Mouse (Mus musculus): ENCODE results near the gene Abca7. TPM values are rescaled to one million over a fixed set of nuclear protein-coding genes. Genes with fewer than 3 reads are reported as not detected.

The Abca7 gene
- polyA plus RNA-seq, 1 experiment from 2014 or later = 1.9 TPM

DNA sequence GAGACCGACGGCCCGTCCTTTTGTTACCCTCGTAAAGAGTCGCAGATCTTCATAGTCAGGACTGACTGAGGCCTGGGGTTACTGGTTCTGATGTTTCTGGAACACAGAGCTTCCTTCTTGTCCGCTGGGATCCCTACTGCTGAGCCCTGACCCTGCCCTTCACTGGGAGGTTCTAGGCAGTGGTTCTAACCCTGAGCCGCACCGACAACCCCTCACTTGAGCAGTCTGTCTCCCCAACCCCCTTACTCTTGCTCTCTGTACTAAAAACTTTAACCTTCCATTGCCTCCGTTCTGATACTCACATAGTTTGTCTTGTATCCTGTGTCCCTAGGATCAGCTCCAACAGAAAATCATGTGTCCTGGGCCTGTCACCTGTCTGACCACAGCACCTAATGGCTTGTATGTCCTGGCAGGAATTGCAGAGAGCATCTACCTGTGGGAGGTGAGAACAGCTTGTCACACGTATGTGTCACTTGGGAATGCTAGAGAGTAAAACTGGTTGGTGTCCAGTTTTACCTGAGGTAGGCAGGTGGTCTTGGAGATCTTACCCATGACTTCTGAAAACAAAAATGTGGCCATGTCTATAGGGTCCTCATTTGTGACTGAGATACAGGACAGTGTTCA lies 35.5 kb upstream of the Abca7 start:
- H3K4me1 ChIP-seq = peaks cover 11% of the 10 kb centered on the region
- no peak for ATAC-seq (ENCODE audit: low FRiP score, low read depth)
- WGBS = 11% methylated on average over 10 of the region's 10 CpGs
- peak overlapping the region; percentile 89 for H3K9ac ChIP-seq
- H3K4me3 ChIP-seq = peak overlapping the region; percentile 100
- H3K27me3 ChIP-seq = no peaks in the 10 kb centered on the region
- no peaks in the 10 kb centered on the region for H3K9me3 ChIP-seq
- peaks cover 42% of the 10 kb centered on the region for H3K36me3 ChIP-seq
- H3K4me2 ChIP-seq (replicated peaks) = peak overlapping the region; percentile 93
- no peak overlapping the region for H3K27ac ChIP-seq

DNA sequence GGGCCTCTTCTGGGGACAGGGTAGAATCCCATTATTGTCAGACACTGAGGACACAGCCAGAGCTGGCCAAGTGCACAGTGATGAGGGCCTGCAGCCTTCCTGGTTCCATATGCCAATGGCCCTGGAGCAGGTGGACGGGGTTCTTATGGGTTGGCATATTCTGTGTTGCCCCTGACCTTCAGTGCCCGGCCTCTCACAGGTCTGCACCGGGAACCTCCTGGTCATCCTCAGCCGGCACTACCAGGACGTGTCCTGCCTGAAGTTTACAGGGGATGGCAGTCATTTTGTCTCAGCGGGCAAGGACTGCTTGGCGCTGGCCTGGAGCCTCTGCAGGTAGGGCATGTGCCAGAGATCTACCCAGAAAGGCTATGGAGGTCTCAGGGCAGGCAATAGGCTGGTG lies 31.6 kb upstream of the Abca7 start:
- H3K27me3 ChIP-seq = peaks cover 15% of the 10 kb centered on the region
- WGBS = 95% methylated on average over 7 of the region's 7 CpGs
- no peak overlapping the region for H3K9ac ChIP-seq
- ATAC-seq (ENCODE audit: low FRiP score, low read depth) = no peak
- no peak overlapping the region for H3K4me3 ChIP-seq
- H3K4me2 ChIP-seq (replicated peaks) = no peak overlapping the region
- peaks cover 72% of the 10 kb centered on the region for H3K36me3 ChIP-seq
- H3K27ac ChIP-seq = no peak overlapping the region
- no peaks in the 10 kb centered on the region for H3K9me3 ChIP-seq
- peaks cover 14% of the 10 kb centered on the region for H3K4me1 ChIP-seq

DNA sequence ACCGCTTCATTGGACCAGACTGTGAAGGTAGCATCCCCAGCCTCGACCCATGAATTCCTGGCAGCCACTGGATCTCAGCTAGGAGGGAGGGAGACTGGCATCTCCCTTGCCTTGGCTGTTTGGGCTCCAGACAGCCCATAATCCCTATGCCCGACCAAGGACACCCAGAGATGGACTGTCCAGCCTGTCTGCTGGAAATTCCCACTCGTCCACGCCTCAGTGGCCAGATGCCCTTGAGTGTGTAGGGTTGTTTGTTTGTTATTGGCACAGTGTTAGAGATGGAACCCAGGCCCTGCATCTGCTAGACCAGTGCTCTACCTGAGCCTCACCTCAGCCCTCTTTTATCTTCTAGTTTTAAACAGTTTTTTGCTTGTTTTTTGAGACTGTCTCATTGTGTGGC lies 31.0 kb upstream of the Abca7 start:
- Histone ChIP-seq H3K4me3 (no peak overlapping the region), H3K27me3 (peaks cover 18% of the 10 kb centered on the region), H3K9ac (no peak overlapping the region), H3K4me1 (peaks cover 15% of the 10 kb centered on the region), H3K27ac (no peak overlapping the region), H3K36me3 (peaks cover 72% of the 10 kb centered on the region), H3K9me3 (no peaks in the 10 kb centered on the region), H3K4me2 (replicated peaks) (no peak overlapping the region)
- whole genome bisulfite sequencing = 86% methylated on average over 5 of the region's 5 CpGs
- ATAC-seq (ENCODE audit: low FRiP score, low read depth) = no peak

DNA sequence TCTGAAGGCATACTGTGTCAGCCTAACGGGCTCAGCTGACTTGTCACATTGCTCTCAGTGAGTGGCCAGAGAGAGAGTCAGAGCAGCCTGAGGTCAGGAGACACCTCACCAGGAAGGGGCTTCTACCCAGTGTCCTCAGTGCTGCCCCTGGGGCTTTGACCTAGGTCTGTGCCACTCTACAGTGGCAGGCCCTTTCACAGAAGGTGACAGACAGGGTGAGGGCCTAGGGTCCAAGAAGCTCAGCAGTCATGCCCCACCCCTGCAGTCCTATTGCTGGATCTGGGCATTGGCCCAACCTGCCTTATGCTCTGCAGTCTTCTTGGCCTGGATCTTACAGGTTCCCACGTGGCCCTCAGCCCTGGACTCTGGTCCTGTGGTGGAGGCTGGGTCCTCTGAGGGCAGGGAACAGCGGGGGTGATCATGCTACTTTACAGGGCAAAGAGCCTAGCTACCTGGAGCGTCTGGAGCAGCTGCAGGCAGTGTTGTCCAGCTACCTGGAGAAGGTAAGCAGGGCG lies 29.4 kb upstream of the Abca7 start:
- peaks cover 68% of the 10 kb centered on the region for H3K36me3 ChIP-seq
- no peak for ATAC-seq (ENCODE audit: low FRiP score, low read depth)
- peaks cover 20% of the 10 kb centered on the region for H3K4me1 ChIP-seq
- H3K9ac ChIP-seq = no peak overlapping the region
- H3K9me3 ChIP-seq = no peaks in the 10 kb centered on the region
- no peak overlapping the region for H3K4me3 ChIP-seq
- 91% methylated on average over 5 of the region's 5 CpGs for WGBS
- H3K27me3 ChIP-seq = peaks cover 34% of the 10 kb centered on the region
- H3K4me2 ChIP-seq (replicated peaks) = no peak overlapping the region
- H3K27ac ChIP-seq = no peak overlapping the region

DNA sequence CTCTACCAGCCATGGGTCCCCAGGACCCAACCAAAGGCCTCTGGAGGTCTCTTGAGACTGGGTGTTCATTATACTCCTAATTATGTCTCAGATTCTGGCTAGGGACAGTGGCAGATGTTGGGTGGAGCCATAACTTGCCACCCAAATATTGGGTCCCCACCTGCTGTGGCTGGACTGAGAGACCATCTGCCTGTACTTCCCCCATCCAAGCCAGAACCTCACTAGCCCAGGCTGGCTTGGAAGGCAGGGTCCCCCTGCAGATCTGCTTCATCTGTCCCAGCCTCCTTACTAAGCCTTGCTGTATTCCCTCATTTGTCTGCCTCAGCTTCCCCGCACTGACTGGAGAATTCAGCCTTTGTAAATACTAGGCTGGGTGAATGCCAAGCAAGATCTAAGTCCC lies 28.1 kb upstream of the Abca7 start:
- no peak overlapping the region for H3K4me3 ChIP-seq
- H3K4me2 ChIP-seq (replicated peaks) = no peak overlapping the region
- H3K27me3 ChIP-seq = peaks cover 47% of the 10 kb centered on the region
- ATAC-seq (ENCODE audit: low FRiP score, low read depth) = no peak
- no peak overlapping the region for H3K9ac ChIP-seq
- no peaks in the 10 kb centered on the region for H3K9me3 ChIP-seq
- H3K4me1 ChIP-seq = peaks cover 20% of the 10 kb centered on the region
- no peak overlapping the region for H3K27ac ChIP-seq
- 91% methylated on average over 1 of the region's 1 CpGs for WGBS
- H3K36me3 ChIP-seq = peaks cover 57% of the 10 kb centered on the region

DNA sequence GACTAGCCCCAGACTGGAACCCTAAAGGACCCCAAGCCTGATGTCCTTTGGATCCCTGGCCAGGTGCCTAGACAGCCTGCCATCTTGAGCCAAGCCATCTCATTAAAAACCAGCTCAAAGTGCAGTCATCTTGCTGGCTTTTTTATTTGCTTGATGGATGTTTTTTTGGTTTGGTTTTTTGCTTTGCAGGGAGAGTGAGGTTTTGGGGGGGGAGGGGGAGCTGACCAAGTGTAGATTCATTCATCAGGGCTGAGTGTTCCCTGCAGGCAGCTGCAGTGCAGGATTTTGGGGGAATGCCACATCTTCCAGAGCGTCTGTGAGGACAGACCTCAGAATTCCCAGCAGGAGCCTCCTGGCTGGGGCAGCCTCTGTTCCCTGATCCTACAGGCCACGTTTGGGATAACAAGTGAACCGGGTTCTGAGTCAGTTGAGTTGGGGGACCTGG lies 27.1 kb upstream of the Abca7 start:
- peaks cover 47% of the 10 kb centered on the region for H3K27me3 ChIP-seq
- peaks cover 20% of the 10 kb centered on the region for H3K4me1 ChIP-seq
- H3K4me2 ChIP-seq (replicated peaks) = no peak overlapping the region
- ATAC-seq (ENCODE audit: low FRiP score, low read depth) = no peak
- H3K4me3 ChIP-seq = no peak overlapping the region
- no peak overlapping the region for H3K9ac ChIP-seq
- H3K36me3 ChIP-seq = peaks cover 55% of the 10 kb centered on the region
- no peaks in the 10 kb centered on the region for H3K9me3 ChIP-seq
- WGBS = 13% methylated on average over 3 of the region's 3 CpGs
- H3K27ac ChIP-seq = no peak overlapping the region

DNA sequence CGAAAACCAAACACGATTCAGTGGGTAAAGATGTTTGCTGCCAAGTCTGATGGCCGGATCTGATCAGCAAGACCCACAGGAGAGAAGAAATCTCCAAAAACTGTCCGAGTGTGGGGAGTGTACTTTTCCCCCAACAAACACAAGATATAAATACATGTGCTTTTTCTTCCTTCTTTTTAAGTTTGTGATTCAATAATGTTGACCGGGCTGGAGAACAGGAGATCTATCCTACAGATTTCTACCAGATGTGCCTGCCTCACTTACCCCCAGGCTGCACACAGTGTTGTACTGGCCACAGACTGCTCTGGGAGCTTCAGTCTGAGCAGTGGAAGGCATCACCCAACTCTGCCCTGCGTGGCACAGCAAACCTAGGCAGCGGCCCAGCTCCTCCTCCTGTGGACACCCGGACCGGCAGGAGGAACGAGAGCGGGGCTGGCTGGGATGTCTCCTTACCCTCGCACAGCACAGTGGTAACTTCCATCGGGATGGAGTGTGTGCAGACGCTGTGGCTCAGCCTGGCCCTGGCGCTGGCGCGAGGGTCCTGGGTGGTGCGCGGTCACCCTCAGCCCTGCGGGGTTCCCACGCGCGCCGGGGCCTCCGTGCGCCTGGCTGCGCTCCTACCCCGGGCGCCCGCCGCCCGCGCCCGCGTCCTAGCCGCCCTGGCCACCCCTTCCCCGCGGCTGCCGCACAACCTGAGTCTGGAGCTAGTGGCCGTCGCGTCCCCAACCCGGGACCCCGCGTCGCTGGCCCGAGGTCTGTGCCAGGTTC lies 25.7 kb upstream of the Abca7 start, which contains the start of gene Grin3b:
Grin3b (plus strand) TSS at position 301 of the 768 bp plus-strand sequence.
- Histone ChIP-seq H3K4me3 (peak within 1 kb of the TSS; percentile 60), H3K4me2 (replicated peaks) (peak within 1 kb of the TSS; percentile 92), H3K4me1 (peaks cover 20% of the 10 kb centered on the region), H3K36me3 (peaks cover 53% of the 10 kb centered on the region), H3K9ac (peak within 1 kb of the TSS; percentile 71), H3K9me3 (no peaks in the 10 kb centered on the region), H3K27ac (no peak within 1 kb of the TSS), H3K27me3 (peaks cover 47% of the 10 kb centered on the region)
- peak; percentile 9; the same call in 1 of the 2 replicates for ATAC-seq (ENCODE audit: low FRiP score, low read depth)
- 5% methylated on average over 45 of the region's 47 CpGs for WGBS

DNA sequence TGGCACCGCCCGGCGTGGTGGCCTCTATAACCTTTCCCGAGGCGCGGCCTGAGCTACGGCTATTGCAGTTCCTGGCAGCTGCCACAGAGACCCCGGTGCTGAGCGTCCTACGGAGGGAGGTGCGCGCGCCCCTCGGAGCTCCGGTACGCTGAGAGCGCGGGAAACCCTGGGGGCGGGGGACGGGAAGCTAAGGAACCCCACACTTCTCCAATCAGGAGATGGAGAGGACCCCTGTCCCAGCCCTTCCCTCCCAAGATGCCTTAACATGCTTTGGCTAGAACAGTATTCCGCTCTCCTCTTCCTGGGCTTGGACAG lies 25.2 kb upstream of the Abca7 start:
- Histone ChIP-seq H3K4me3 (peak overlapping the region; percentile 60), H3K4me2 (replicated peaks) (peak overlapping the region; percentile 92), H3K9me3 (no peaks in the 10 kb centered on the region), H3K9ac (peak overlapping the region; percentile 71), H3K27ac (no peak overlapping the region), H3K36me3 (peaks cover 53% of the 10 kb centered on the region), H3K27me3 (peaks cover 47% of the 10 kb centered on the region), H3K4me1 (peaks cover 20% of the 10 kb centered on the region)
- WGBS = 3% methylated on average over 21 of the region's 21 CpGs
- peak; percentile 10; the same call in 1 of the 2 replicates for ATAC-seq (ENCODE audit: low FRiP score, low read depth)

DNA sequence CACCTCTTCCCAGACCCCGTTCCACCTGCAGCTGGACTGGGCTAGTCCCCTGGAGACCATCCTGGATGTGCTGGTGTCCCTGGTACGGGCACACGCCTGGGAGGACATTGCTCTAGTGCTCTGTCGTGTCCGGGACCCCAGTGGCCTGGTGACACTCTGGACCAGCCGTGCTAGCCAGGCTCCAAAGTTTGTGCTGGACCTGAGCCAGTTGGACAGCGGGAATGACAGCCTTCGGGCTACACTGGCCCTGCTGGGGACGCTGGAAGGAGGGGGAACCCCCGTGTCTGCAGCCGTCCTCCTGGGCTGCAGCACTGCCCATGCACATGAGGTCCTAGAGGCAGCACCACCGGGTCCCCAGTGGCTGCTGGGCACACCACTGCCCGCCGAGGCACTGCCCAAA lies 23.5 kb upstream of the Abca7 start:
- H3K9ac ChIP-seq = 0 out of 2 replicates have a peak overlapping the region, but pooled peaks have one; percentile 31
- peaks cover 47% of the 10 kb centered on the region for H3K27me3 ChIP-seq
- H3K4me1 ChIP-seq = peaks cover 20% of the 10 kb centered on the region
- H3K4me2 ChIP-seq (replicated peaks) = no peak overlapping the region
- H3K27ac ChIP-seq = no peak overlapping the region
- ATAC-seq (ENCODE audit: low FRiP score, low read depth) = no peak
- 66% methylated on average over 14 of the region's 14 CpGs for WGBS
- H3K4me3 ChIP-seq = no peak overlapping the region
- H3K9me3 ChIP-seq = no peaks in the 10 kb centered on the region
- H3K36me3 ChIP-seq = peaks cover 53% of the 10 kb centered on the region

DNA sequence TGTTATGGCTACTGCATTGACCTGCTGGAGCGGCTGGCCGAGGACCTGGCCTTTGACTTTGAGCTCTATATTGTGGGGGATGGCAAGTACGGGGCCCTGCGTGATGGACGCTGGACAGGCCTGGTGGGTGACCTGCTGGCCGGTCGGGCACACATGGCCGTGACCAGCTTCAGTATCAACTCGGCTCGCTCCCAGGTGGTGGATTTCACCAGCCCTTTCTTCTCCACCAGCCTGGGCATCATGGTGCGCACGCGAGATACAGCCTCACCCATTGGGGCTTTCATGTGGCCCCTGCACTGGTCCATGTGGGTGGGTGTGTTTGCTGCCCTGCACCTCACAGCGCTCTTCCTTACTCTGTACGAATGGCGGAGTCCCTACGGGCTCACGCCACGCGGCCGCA lies 22.2 kb upstream of the Abca7 start:
- Histone ChIP-seq H3K4me3 (no peak overlapping the region), H3K9ac (no peak overlapping the region), H3K4me2 (replicated peaks) (no peak overlapping the region), H3K36me3 (peaks cover 55% of the 10 kb centered on the region), H3K9me3 (no peaks in the 10 kb centered on the region), H3K27me3 (peaks cover 37% of the 10 kb centered on the region), H3K4me1 (peaks cover 18% of the 10 kb centered on the region), H3K27ac (no peak overlapping the region)
- ATAC-seq (ENCODE audit: low FRiP score, low read depth) = no peak
- 88% methylated on average over 21 of the region's 21 CpGs for WGBS

DNA sequence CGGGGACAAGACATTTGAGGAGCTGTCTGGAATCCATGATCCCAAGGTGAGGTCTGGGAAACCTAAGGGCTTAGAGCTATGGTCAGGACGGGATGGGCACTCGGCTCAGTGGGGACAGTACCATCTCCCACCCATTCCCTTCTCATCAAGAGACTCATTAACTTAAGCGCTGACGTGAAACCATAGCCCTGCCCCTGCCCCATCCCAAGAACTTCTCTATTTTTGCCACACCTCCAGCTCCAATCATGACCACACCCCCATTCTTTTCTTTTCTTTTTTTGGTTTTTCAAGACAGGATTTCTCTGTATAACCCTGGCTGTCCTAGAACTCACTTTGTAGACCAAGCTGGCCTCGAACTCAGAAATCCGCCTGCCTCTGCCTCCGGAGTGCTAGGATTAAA lies 21.6 kb upstream of the Abca7 start:
- no peak for ATAC-seq (ENCODE audit: low FRiP score, low read depth)
- H3K36me3 ChIP-seq = peaks cover 60% of the 10 kb centered on the region
- 93% methylated on average over 8 of the region's 8 CpGs for WGBS
- H3K4me2 ChIP-seq (replicated peaks) = no peak overlapping the region
- H3K27me3 ChIP-seq = peaks cover 32% of the 10 kb centered on the region
- no peak overlapping the region for H3K4me3 ChIP-seq
- no peak overlapping the region for H3K27ac ChIP-seq
- no peak overlapping the region for H3K9ac ChIP-seq
- H3K9me3 ChIP-seq = no peaks in the 10 kb centered on the region
- H3K4me1 ChIP-seq = peaks cover 13% of the 10 kb centered on the region

DNA sequence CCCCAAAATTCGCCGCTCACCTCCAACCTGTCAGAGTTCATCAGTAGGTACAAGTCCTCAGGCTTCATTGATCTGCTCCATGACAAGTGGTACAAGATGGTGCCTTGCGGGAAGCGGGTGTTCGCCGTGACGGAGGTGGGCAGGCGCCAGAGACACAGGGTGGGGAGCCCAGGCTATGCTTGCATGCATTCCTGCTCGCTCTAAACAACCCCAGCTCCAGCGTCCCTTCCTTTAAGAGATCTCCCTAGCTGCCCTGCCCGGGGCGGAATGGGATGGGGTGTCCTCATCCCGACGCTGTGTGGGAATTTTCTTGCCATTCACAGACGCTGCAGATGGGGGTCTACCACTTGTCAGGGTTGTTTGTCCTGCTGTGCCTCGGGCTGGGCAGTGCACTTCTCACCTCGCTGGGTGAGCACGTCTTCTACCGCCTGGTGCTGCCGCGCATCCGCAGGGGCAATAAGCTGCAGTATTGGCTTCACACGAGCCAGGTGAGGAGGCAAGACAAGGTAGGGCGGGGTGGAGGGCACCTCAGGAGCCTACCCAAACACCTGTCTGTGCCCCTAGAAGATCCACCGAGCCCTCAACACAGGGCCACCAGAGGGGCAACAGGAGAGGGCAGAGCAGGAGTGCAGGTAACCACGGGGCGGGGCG lies 20.1 kb upstream of the Abca7 start:
- H3K4me1 ChIP-seq = peaks cover 11% of the 10 kb centered on the region
- peaks cover 20% of the 10 kb centered on the region for H3K27me3 ChIP-seq
- WGBS = 85% methylated on average over 28 of the region's 28 CpGs
- peaks cover 74% of the 10 kb centered on the region for H3K36me3 ChIP-seq
- no peak overlapping the region for H3K27ac ChIP-seq
- no peak for ATAC-seq (ENCODE audit: low FRiP score, low read depth)
- H3K4me3 ChIP-seq = no peak overlapping the region
- no peak overlapping the region for H3K4me2 ChIP-seq (replicated peaks)
- no peak overlapping the region for H3K9ac ChIP-seq
- no peaks in the 10 kb centered on the region for H3K9me3 ChIP-seq

Data from limb, embryonic 13.5 days (tissue).